Mouse (Mus musculus) intestine, embryonic 16.5 days (tissue): ENCODE data around the gene Rsph1. TPM values are rescaled to one million over a fixed set of nuclear protein-coding genes. Genes with fewer than 3 reads are reported as not detected.
A peak's percentile ranks its signal among the peaks of the same experiment; 100 is the strongest.

Source experiments
- ATAC-seq: fragments of 200-750 bp; cut with Nextera tagmentation; 2 replicates; pipeline ENCODE4 v1.8.0; 2017; ENCODE audit warnings: moderate TSS enrichment, moderate library complexity
- H3K27ac ChIP-seq: fragments of 300-500 bp; sonication (generic); 2 replicates; pipeline ENCODE4 v1.5.1; 2014; ENCODE audit warnings: mild to moderate bottlenecking, low read length
- H3K27me3 ChIP-seq: fragments of 300-500 bp; sonication (generic); replicated peaks from 2 replicates; pipeline ENCODE4 v1.6.1; 2014; ENCODE audit warnings: low read length, control low read depth, mixed read lengths; ENCODE audit not compliant: control insufficient read depth, insufficient read depth
- H3K36me3 ChIP-seq: fragments of 300-500 bp; sonication (generic); 2 replicates; pipeline ENCODE4 v1.6.1; 2014; ENCODE audit warnings: low read length, control low read depth; ENCODE audit not compliant: control insufficient read depth, insufficient read depth
- H3K4me1 ChIP-seq: fragments of 300-500 bp; sonication (generic); 2 replicates; pipeline ENCODE4 v1.6.1; 2014; ENCODE audit warnings: low read length, control low read depth, mixed read lengths; ENCODE audit not compliant: control insufficient read depth, insufficient read depth
- H3K4me2 ChIP-seq: fragments of 300-500 bp; sonication (generic); 2 replicates; pipeline ENCODE4 v1.6.1; 2014; ENCODE audit warnings: low read depth, low read length, control low read depth
- H3K4me3 ChIP-seq: fragments of 300-500 bp; sonication (generic); 2 replicates; pipeline ENCODE4 v1.5.1; 2014; ENCODE audit warnings: mild to moderate bottlenecking, low read length
- H3K9ac ChIP-seq: fragments of 300-500 bp; sonication (generic); 2 replicates; pipeline ENCODE4 v1.6.1; 2014; ENCODE audit warnings: low read depth, low read length
- H3K9me3 ChIP-seq: fragments of 300-500 bp; sonication (generic); 2 replicates; pipeline ENCODE4 v1.6.1; 2016; ENCODE audit warnings: low read length, control low read depth; ENCODE audit not compliant: control insufficient read depth
- WGBS: fragments of 180-500 bp; shearing (Covaris S2); extraction: QIAGEN DNeasy Blood & Tissue Kit; methylation state at CpG from one replicate; pipeline ENCODE4 v1.1.7; 2014; 5-methylcytosine and 5-hydroxymethylcytosine counted together
- polyA plus RNA-seq: library from polyadenylated mRNA; unstranded; fragments of >200 nt; fragmentation: Nextera tagmentation; extraction: Ambion mirVana; gene quantifications from 2 replicates; pipeline ENCODE4 v1.2.1, GENCODE M21; 2015

Gene Rsph1
- polyA plus RNA-seq, 1 experiment from 2014 or later = 0.88 TPM

GRCm38 (mm10) chr17:31317521-31318272, 40.5 kb upstream of the Rsph1 start:
- no peak overlapping the region for H3K4me3 ChIP-seq
- H3K27ac ChIP-seq = no peak overlapping the region
- no peak overlapping the region for H3K4me2 ChIP-seq
- 47% methylated on average over 22 of the region's 22 CpGs for WGBS
- H3K9me3 ChIP-seq = no peaks in the 10 kb centered on the region
- H3K9ac ChIP-seq = no peak overlapping the region
- peaks cover 41% of the 10 kb centered on the region for H3K4me1 ChIP-seq
- H3K27me3 ChIP-seq = no peaks in the 10 kb centered on the region
- no peaks in the 10 kb centered on the region for H3K36me3 ChIP-seq
- ATAC-seq = 0 out of 2 replicates have a peak, but pooled peaks have one; percentile 24

GRCm38 (mm10) chr17:31316998-31317397, 39.8 kb upstream of the Rsph1 start:
- Histone ChIP-seq H3K27me3 (no peaks in the 10 kb centered on the region), H3K4me1 (peaks cover 38% of the 10 kb centered on the region), H3K36me3 (no peaks in the 10 kb centered on the region), H3K4me2 (no peak overlapping the region), H3K9ac (no peak overlapping the region), H3K9me3 (no peaks in the 10 kb centered on the region), H3K4me3 (no peak overlapping the region), H3K27ac (0 out of 2 replicates have a peak overlapping the region, but pooled peaks have one; percentile 15)
- no peak for ATAC-seq
- 54% methylated on average over 3 of the region's 3 CpGs for WGBS

- 68% methylated on average over 6 of the region's 6 CpGs for WGBS
- Histone ChIP-seq H3K4me2 (no peak overlapping the region), H3K9ac (no peak overlapping the region), H3K27me3 (no peaks in the 10 kb centered on the region), H3K27ac (no peak overlapping the region), H3K36me3 (no peaks in the 10 kb centered on the region), H3K4me3 (no peak overlapping the region), H3K9me3 (no peaks in the 10 kb centered on the region), H3K4me1 (peaks cover 33% of the 10 kb centered on the region)
- no peak for ATAC-seq
Observed at GRCm38 (mm10) chr17:31315993-31316392, 38.8 kb upstream of the Rsph1 start.

GRCm38 (mm10) chr17:31315046-31315792, 38.0 kb upstream of the Rsph1 start:
- no peak for ATAC-seq
- Histone ChIP-seq H3K27me3 (no peaks in the 10 kb centered on the region), H3K27ac (0 out of 2 replicates have a peak overlapping the region, but pooled peaks have one; percentile 10), H3K9ac (peak overlapping the region; percentile 16; the same call in 1 of the 2 replicates), H3K9me3 (no peaks in the 10 kb centered on the region), H3K36me3 (no peaks in the 10 kb centered on the region; the same call in 1 of the 2 replicates), H3K4me3 (no peak overlapping the region), H3K4me1 (peaks cover 25% of the 10 kb centered on the region), H3K4me2 (no peak overlapping the region)
- WGBS = 37% methylated on average over 13 of the region's 13 CpGs

- Histone ChIP-seq H3K4me2 (no peak overlapping the region), H3K27me3 (no peaks in the 10 kb centered on the region), H3K9me3 (no peaks in the 10 kb centered on the region), H3K4me3 (no peak overlapping the region), H3K4me1 (peaks cover 24% of the 10 kb centered on the region), H3K9ac (no peak overlapping the region), H3K36me3 (no peaks in the 10 kb centered on the region; the same call in 1 of the 2 replicates), H3K27ac (no peak overlapping the region)
- 76% methylated on average over 10 of the region's 10 CpGs for WGBS
- no peak for ATAC-seq
Observed at GRCm38 (mm10) chr17:31312648-31313047, 35.5 kb upstream of the Rsph1 start.

- no peaks in the 10 kb centered on the region for H3K9me3 ChIP-seq
- no peak for ATAC-seq
- 74% methylated on average over 9 of the region's 9 CpGs for WGBS
- H3K4me2 ChIP-seq = no peak overlapping the region
- H3K4me1 ChIP-seq = peaks cover 23% of the 10 kb centered on the region
- H3K36me3 ChIP-seq = no peaks in the 10 kb centered on the region; the same call in 1 of the 2 replicates
- H3K4me3 ChIP-seq = no peak overlapping the region
- H3K9ac ChIP-seq = no peak overlapping the region
- H3K27ac ChIP-seq = no peak overlapping the region
- H3K27me3 ChIP-seq = no peaks in the 10 kb centered on the region
Observed at GRCm38 (mm10) chr17:31311047-31311446, 33.9 kb upstream of the Rsph1 start.

GRCm38 (mm10) chr17:31309281-31309793, 32.2 kb upstream of the Rsph1 start:
- H3K4me3 ChIP-seq = no peak overlapping the region
- no peaks in the 10 kb centered on the region; the same call in 1 of the 2 replicates for H3K36me3 ChIP-seq
- H3K9ac ChIP-seq = no peak overlapping the region
- ATAC-seq = no peak
- no peak overlapping the region for H3K27ac ChIP-seq
- H3K4me2 ChIP-seq = no peak overlapping the region
- H3K27me3 ChIP-seq = no peaks in the 10 kb centered on the region
- 41% methylated on average over 6 of the region's 6 CpGs for WGBS
- H3K9me3 ChIP-seq = no peaks in the 10 kb centered on the region
- H3K4me1 ChIP-seq = peaks cover 26% of the 10 kb centered on the region

- Histone ChIP-seq H3K36me3 (no peaks in the 10 kb centered on the region; the same call in 1 of the 2 replicates), H3K4me3 (no peak overlapping the region), H3K27ac (peak overlapping the region; percentile 55), H3K9me3 (no peaks in the 10 kb centered on the region), H3K4me1 (peaks cover 26% of the 10 kb centered on the region), H3K27me3 (no peaks in the 10 kb centered on the region), H3K4me2 (no peak overlapping the region), H3K9ac (no peak overlapping the region)
- peak; percentile 36; the same call in 1 of the 2 replicates for ATAC-seq
- WGBS = 72% methylated on average over 7 of the region's 7 CpGs
Observed at GRCm38 (mm10) chr17:31308291-31308816, 31.2 kb upstream of the Rsph1 start.

GRCm38 (mm10) chr17:31307756-31308155, 30.6 kb upstream of the Rsph1 start:
- Histone ChIP-seq H3K4me3 (no peak overlapping the region), H3K36me3 (no peaks in the 10 kb centered on the region; the same call in 1 of the 2 replicates), H3K4me1 (peaks cover 26% of the 10 kb centered on the region), H3K4me2 (no peak overlapping the region), H3K9me3 (no peaks in the 10 kb centered on the region), H3K9ac (no peak overlapping the region), H3K27me3 (no peaks in the 10 kb centered on the region), H3K27ac (peak overlapping the region; percentile 55)
- no peak for ATAC-seq
- 65% methylated on average over 3 of the region's 3 CpGs for WGBS
